Mouse (Mus musculus): ENCODE measurements around the gene D3Ertd751e. TPM values are rescaled to one million over a fixed set of nuclear protein-coding genes. Genes with fewer than 3 reads are reported as not detected.

Gene D3Ertd751e
- 13.5 to 16.2 TPM (median 14.8 TPM) in 4 replicates for total RNA-seq (2023; ENCODE audit: inconsistent age)

DNA sequence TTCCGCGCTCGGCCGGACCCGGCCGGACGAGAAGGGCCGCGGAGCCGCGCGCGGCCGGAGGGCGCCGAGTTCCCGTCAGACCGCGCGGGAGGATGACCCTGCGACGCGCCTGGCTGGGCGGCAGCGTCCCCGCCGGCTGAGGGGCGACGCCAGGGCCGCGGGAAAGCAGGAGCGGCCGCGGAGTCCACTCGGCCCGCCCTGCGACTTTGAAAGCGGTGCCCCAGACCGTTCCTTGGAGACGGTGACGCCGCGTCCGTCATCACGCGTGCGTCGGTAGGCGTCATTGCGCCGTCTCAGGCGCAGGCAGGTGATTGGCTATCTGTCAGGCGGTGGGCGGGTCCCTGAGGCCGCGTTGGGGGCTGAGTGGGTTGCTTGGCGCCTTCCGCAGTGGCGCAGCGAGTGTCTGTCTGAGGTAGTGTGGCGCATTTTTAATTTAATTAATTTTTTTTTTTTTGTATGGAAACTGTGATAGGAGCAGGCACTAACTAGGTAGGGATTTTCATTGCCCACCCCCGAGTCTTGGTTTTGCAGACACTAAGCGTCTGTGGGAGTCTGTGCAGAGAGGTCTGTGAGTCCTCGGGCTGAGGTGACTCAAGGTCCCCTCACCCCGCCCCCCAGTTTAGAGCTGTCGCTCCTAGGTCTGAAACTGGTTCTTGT is at the start of gene D3Ertd751e, which contains the start of gene Sclt1:
TSS of gene D3Ertd751e (plus strand) at position 334 of the 657 bp plus-strand sequence.
TSS of gene Sclt1 (minus strand) at position 237 of the 657 bp plus-strand sequence.

Other genes starting within 250 kb of the D3Ertd751e start
- gene Jade1, start 186.9 kb upstream of the D3Ertd751e start, total RNA-seq (2023; ENCODE audit: inconsistent age) = 40.3 to 51.2 TPM (median 44.7 TPM) in 4 replicates
- gene Sclt1, start 97 bp upstream of the D3Ertd751e start, total RNA-seq (2023; ENCODE audit: inconsistent age) = 21.2 to 24.2 TPM (median 23.5 TPM) in 4 replicates

Data from B cell, adult (primary cell).